Comparison of ENCODE assay signal across 15 mouse cellular contexts in genomic region chr2:35208931-35209665, GRCm38 (mm10). TPM values are rescaled to one million over a fixed set of nuclear protein-coding genes. Genes with fewer than 3 reads are reported as not detected.
DNase-seq lines count a peak whose midpoint lies in the region; TF ChIP-seq lines count a peak whose summit lies in the region.
"Had no signal": no experiment of that assay in that cellular context is flagged by ENCODE, and none has a peak within 500 bp of the region (broad histone marks: within the 10 kb centered on the region; RNA-seq: fewer than 3 reads in every experiment).

No protein-coding gene starts in this region.

- DNase-seq in spleen, postnatal 36 days (ENCODE audit: low spot score in 2 of 2), result peak; percentile 57 to 65
- DNase-seq in spleen, postnatal 10 days (ENCODE audit: low spot score in 2 of 2), result no peak
- DNase-seq in CH12.LX (ENCODE audit: extremely low read depth), result peak; percentile 73
- peak; percentile 46 for DNase-seq in induced T-regulatory cell, adult 2 months (ENCODE audit: low read depth)
- DNase-seq in splenic B cell, adult 2 months (ENCODE audit: low read depth, low spot score), result peak; percentile 77
- DNase-seq in heart, postnatal 10 days, result no peak
- DNase-seq in layer of hippocampus, adult 11-12 months (ENCODE audit: low spot score), result no peak
- no peak for DNase-seq in embryo, embryonic 9.5 days (ENCODE audit: extremely low spot score)
- DNase-seq: adrenal gland, postnatal 36 days; cerebellum, postnatal 25 days; liver, embryonic 13.5 days had no signal

- H3K4me3 ChIP-seq in CH12.LX (replicated peaks in 1 of 3; ENCODE audit: low read depth in 2 of 3, low read length in 2 of 3, poor library complexity in 1 of 3), result no peak overlapping the region
- H3K4me3 ChIP-seq: embryonic facial prominence, embryonic 13.5 days; forebrain, embryonic 12.5 days; kidney, embryonic 15.5 days; liver, embryonic 13.5 days had no signal

- TF ChIP-seq POLR2A in CH12.LX (IDR thresholded peaks at IDR 0.05; ENCODE audit: low read depth, low read length), result peak; percentile 43; the same call in 1 of the 2 replicates

- no peak for TF ChIP-seq RAD21 in CH12.LX (IDR thresholded peaks at IDR 0.05; ENCODE audit: low read depth, low read length)

- no peaks in the 10 kb centered on the region for H3K9me3 ChIP-seq in CH12.LX (replicated peaks; ENCODE audit: low read length)
- H3K9me3 ChIP-seq: embryonic facial prominence, embryonic 13.5 days; forebrain, embryonic 12.5 days; kidney, embryonic 15.5 days; liver, embryonic 13.5 days had no signal

- no peaks in the 10 kb centered on the region for H3K27me3 ChIP-seq in CH12.LX (replicated peaks)
- no peaks in the 10 kb centered on the region for H3K27me3 ChIP-seq in splenic B cell, adult 2 months (ENCODE audit: control insufficient read depth, insufficient read depth, low read length, poor library complexity, severe bottlenecking)
- H3K27me3 ChIP-seq: embryonic facial prominence, embryonic 13.5 days; kidney, embryonic 15.5 days had no signal

- no peaks in the 10 kb centered on the region for H3K79me2 ChIP-seq in CH12.LX (replicated peaks; ENCODE audit: control insufficient read depth, extremely low read depth, insufficient read depth, poor library complexity, severe bottlenecking)

- TF ChIP-seq EP300 in CH12.LX (IDR thresholded peaks at IDR 0.05; ENCODE audit: low read length), result peak; percentile 57; the same call in 1 of the 2 replicates

- no peak for TF ChIP-seq CTCF in CH12.LX (conservative IDR thresholded peaks at IDR 0.05 in 1 of 2, IDR thresholded peaks at IDR 0.05 in 1 of 2; ENCODE audit: low read depth in 2 of 2, low read length in 2 of 2)

- H3K4me2 ChIP-seq in CH12.LX (ENCODE audit: insufficient read depth, low read depth, poor library complexity, severe bottlenecking), result peak overlapping the region; percentile 71
- H3K4me2 ChIP-seq: embryonic facial prominence, embryonic 13.5 days; forebrain, embryonic 12.5 days; kidney, embryonic 15.5 days; liver, embryonic 13.5 days had no signal

- H3K36me3 ChIP-seq in CH12.LX (replicated peaks in 1 of 2; ENCODE audit: control insufficient read depth in 1 of 2, insufficient read depth in 1 of 2, low read length in 1 of 2), result no peaks in the 10 kb centered on the region
- H3K36me3 ChIP-seq in splenic B cell, adult 2 months (ENCODE audit: control insufficient read depth, insufficient read depth, low read length, poor library complexity, severe bottlenecking), result no peaks in the 10 kb centered on the region
- H3K36me3 ChIP-seq: embryonic facial prominence, embryonic 13.5 days; forebrain, embryonic 12.5 days; kidney, embryonic 15.5 days; liver, embryonic 13.5 days had no signal

- peaks cover 24 to 52% of the 10 kb centered on the region in 2 experiments for H3K4me1 ChIP-seq in CH12.LX (ENCODE audit: control insufficient read depth in 1 of 2, insufficient read depth in 2 of 2)
- H3K4me1 ChIP-seq: embryonic facial prominence, embryonic 13.5 days; forebrain, embryonic 12.5 days had no signal

- peak overlapping the region; percentile 49 for H3K9ac ChIP-seq in CH12.LX (ENCODE audit: insufficient read depth, low read depth)
- H3K9ac ChIP-seq: embryonic facial prominence, embryonic 13.5 days; forebrain, embryonic 12.5 days; kidney, embryonic 15.5 days; liver, embryonic 13.5 days had no signal

- dilution Hi-C loops in CH12.LX (cut with MboI; ENCODE audit: extremely low pct_ligation_motif_present, extremely low pct_unique_long_range_greater_than_20kb, low sequenced_read_pairs), result no loop called here

- in situ Hi-C loops in CH12.LX (cut with MboI; ENCODE audit: low pct_ligation_motif_present, low pct_unique_long_range_greater_than_20kb, low sequenced_read_pairs), result no loop called here

- intact Hi-C loops in heart, postnatal 10 days (cut with DNase I), result no loop called here

- peak overlapping the region; percentile 36; the same call in 1 of the 2 replicates for H3K27ac ChIP-seq in CH12.LX (ENCODE audit: insufficient read depth, low read depth)
- H3K27ac ChIP-seq: embryonic facial prominence, embryonic 13.5 days; forebrain, embryonic 12.5 days; hindbrain, postnatal 0 days; kidney, embryonic 15.5 days; liver, embryonic 13.5 days had no signal

TF ChIP-seq in CH12.LX, 34 proteins besides CTCF, POLR2A, EP300 and RAD21:
- TF ChIP-seq HCFC1 (IDR thresholded peaks at IDR 0.05; ENCODE audit: low read depth, low read length), result peak; percentile 31; the same call in 1 of the 2 replicates
- 0 out of 2 replicates have a peak, but pooled peaks have one; percentile 11 for TF ChIP-seq MAX (IDR thresholded peaks at IDR 0.05; ENCODE audit: low read length)
- TF ChIP-seq E2F4 (IDR thresholded peaks at IDR 0.05; ENCODE audit: insufficient replicate concordance, low read depth, low read length), result no peak
- TF ChIP-seq ZMIZ1 (IDR thresholded peaks at IDR 0.05; ENCODE audit: low read depth, low read length), result peak; percentile 60
- TF ChIP-seq POLR2AphosphoS2 (IDR thresholded peaks at IDR 0.05; ENCODE audit: low read depth, low read length), result 0 out of 2 replicates have a peak, but pooled peaks have one; percentile 46
- 0 out of 2 replicates have a peak, but pooled peaks have one; percentile 24 for TF ChIP-seq JUND (conservative IDR thresholded peaks at IDR 0.05; ENCODE audit: low read depth, low read length)
- TF ChIP-seq ETS1 (conservative IDR thresholded peaks at IDR 0.05; ENCODE audit: low read depth, low read length), result peak; percentile 44
- TF ChIP-seq USF2 (conservative IDR thresholded peaks at IDR 0.05; ENCODE audit: low read depth, low read length), result peak; percentile 64; the same call in 1 of the 2 replicates
- peak; percentile 81 for TF ChIP-seq IRF4 (IDR thresholded peaks at IDR 0.05; ENCODE audit: low read depth, low read length)
- TF ChIP-seq TCF12 (IDR thresholded peaks at IDR 0.05; ENCODE audit: low read depth, low read length), result 0 out of 2 replicates have a peak, but pooled peaks have one; percentile 39
- TF ChIP-seq RCOR1 (conservative IDR thresholded peaks at IDR 0.05; ENCODE audit: low read depth, low read length), result 0 out of 2 replicates have a peak, but pooled peaks have one; percentile 51
- peak; percentile 92 for TF ChIP-seq BHLHE40 (IDR thresholded peaks at IDR 0.05; ENCODE audit: low read depth, low read length)
- TF ChIP-seq ELF1 (IDR thresholded peaks at IDR 0.05; ENCODE audit: low read depth, low read length), result peak; percentile 70; the same call in 1 of the 2 replicates
- no peak for TF ChIP-seq ZKSCAN1 (IDR thresholded peaks at IDR 0.05; ENCODE audit: borderline replicate concordance, low read depth, low read length)
- TF ChIP-seq GABPA (IDR thresholded peaks at IDR 0.05; ENCODE audit: insufficient replicate concordance, low read depth, low read length), result no peak
- TF ChIP-seq USF1 (IDR thresholded peaks at IDR 0.05; ENCODE audit: low read depth, low read length), result peak; percentile 71
- peak; percentile 70 for TF ChIP-seq SIN3A (IDR thresholded peaks at IDR 0.05; ENCODE audit: low read length)
- TF ChIP-seq MXI1 (IDR thresholded peaks at IDR 0.05; ENCODE audit: low read depth, low read length), result peak; percentile 27; the same call in 1 of the 2 replicates
- peak; percentile 22; the same call in 1 of the 2 replicates for TF ChIP-seq CHD1 (IDR thresholded peaks at IDR 0.05; ENCODE audit: low read depth, low read length)
- no peak for TF ChIP-seq NELFE (IDR thresholded peaks at IDR 0.05; ENCODE audit: low read depth, low read length)

RNA-seq across cellular contexts. Expression of gene Rab14, which starts 8.2 kb away (rescaled TPM):
- 26.8 and 31.6 TPM in 2 replicates for total RNA-seq in CH12.LX (2012; rRNA removed)
- 66.2 and 69.2 TPM in 2 replicates for total RNA-seq in CH12.LX (2014; rRNA removed)
- 83.1 and 94.4 TPM in 2 replicates for polyA plus RNA-seq in CH12.LX (2012; ENCODE audit: insufficient read length, low read depth)
- 100 to 1,000 TPM; 154 to 160 TPM for total RNA-seq in heart, postnatal 10 days (2021)

RNA-seq across cellular contexts. Expression of gene Gsn, which starts 47.1 kb away (rescaled TPM):
- total RNA-seq in CH12.LX (2012; rRNA removed) (41.0 and 54.2 TPM in 2 replicates), CH12.LX (2014; rRNA removed) (37.5 and 42.9 TPM in 2 replicates)
- 22.6 and 24.2 TPM in 2 replicates for polyA plus RNA-seq in CH12.LX (2012; ENCODE audit: insufficient read length, low read depth)
- total RNA-seq in heart, postnatal 10 days (2021), result 100 to 1,000 TPM; 213 to 249 TPM

Comparison
In these comparisons a context has a peak if more than half of its experiments do, and no peak if none do; other contexts are left out.
1. DNase-seq: peak in spleen, postnatal 36 days (2 of 2), CH12.LX (single experiment), induced T-regulatory cell, adult 2 months (single experiment) and splenic B cell, adult 2 months (single experiment); none in spleen, postnatal 10 days (0 of 2), heart, postnatal 10 days (0 of 2), layer of hippocampus, adult 11-12 months (single experiment) and embryo, embryonic 9.5 days (single experiment).